ENCODE assay signal across 8 mouse cellular contexts in genomic region chr16:37653058-37653457, GRCm38 (mm10). TPM values are rescaled to one million over a fixed set of nuclear protein-coding genes. Genes with fewer than 3 reads are reported as not detected.
DNase-seq lines count a peak whose midpoint lies in the region; ATAC-seq and TF ChIP-seq lines count a peak whose summit lies in the region.

No protein-coding gene starts in this region.

- no peak for TF ChIP-seq POLR2A in cortical plate, adult 2 months (IDR thresholded peaks at IDR 0.05; ENCODE audit: extremely low read depth, insufficient read depth, low read length)

- peak overlapping the region; percentile 67 for H3K4me2 ChIP-seq in heart, embryonic 14.5 days (ENCODE audit: low read length)
- peak overlapping the region; percentile 67 for H3K4me2 ChIP-seq in hindbrain, postnatal 0 days (ENCODE audit: low read depth, low read length)
- peak overlapping the region; percentile 51 for H3K4me2 ChIP-seq in midbrain, embryonic 15.5 days

- no peak for TF ChIP-seq CTCF in cortical plate, adult 2 months (IDR thresholded peaks at IDR 0.05; ENCODE audit: extremely low read depth, insufficient read depth, low read length)
- no peak for TF ChIP-seq CTCF in hindbrain, postnatal 0 days (IDR thresholded peaks at IDR 0.05; ENCODE audit: low read depth)

- 69% methylated on average over 1 of the region's 1 CpGs for WGBS in heart, embryonic 14.5 days
- 78% methylated on average over 1 of the region's 1 CpGs for WGBS in hindbrain, postnatal 0 days
- WGBS in midbrain, embryonic 15.5 days = 83% methylated on average over 1 of the region's 1 CpGs

- DNase-seq in heart, postnatal 4 days = no peak
- no peak for DNase-seq in hindbrain, postnatal 0 days (ENCODE audit: low spot score)
- no peak for DNase-seq in ovary, postnatal 14 days (ENCODE audit: low spot score)
- DNase-seq in adrenal gland, adult 18-20 months (ENCODE audit: low spot score in 2 of 2) = no peak
- no peak for DNase-seq in urinary bladder, postnatal 36 days (ENCODE audit: low spot score in 2 of 2)

- H3K4me3 ChIP-seq in heart, embryonic 14.5 days (ENCODE audit: control insufficient read depth in 1 of 2, insufficient read depth in 1 of 2, low read depth in 1 of 2, low read length in 2 of 2) = peak overlapping the region in 1 of 2 experiments; percentile 86; a peak in 2 of 4 replicates
- peak overlapping the region; percentile 52 for H3K4me3 ChIP-seq in cortical plate, adult 2 months (ENCODE audit: insufficient read depth, low read length)
- H3K4me3 ChIP-seq in hindbrain, postnatal 0 days (ENCODE audit: low read length) = peak overlapping the region; percentile 74
- H3K4me3 ChIP-seq in midbrain, embryonic 15.5 days = peak overlapping the region; percentile 69

- H3K27me3 ChIP-seq in heart, embryonic 14.5 days (ENCODE audit: control insufficient read depth, insufficient read depth, low read length) = no peaks in the 10 kb centered on the region
- no peaks in the 10 kb centered on the region for H3K27me3 ChIP-seq in hindbrain, postnatal 0 days (ENCODE audit: insufficient read depth, low read length)
- H3K27me3 ChIP-seq in midbrain, embryonic 15.5 days (replicated peaks) = no peaks in the 10 kb centered on the region

- H3K9ac ChIP-seq in heart, embryonic 14.5 days (ENCODE audit: low read length) = peak overlapping the region; percentile 97
- H3K9ac ChIP-seq in hindbrain, postnatal 0 days (replicated peaks; ENCODE audit: low read length) = no peak overlapping the region; the same call in 1 of the 2 replicates
- no peak overlapping the region for H3K9ac ChIP-seq in midbrain, embryonic 15.5 days

- H3K36me3 ChIP-seq in heart, embryonic 14.5 days (ENCODE audit: control insufficient read depth, insufficient read depth, low read length) = peaks cover 7% of the 10 kb centered on the region
- peaks cover 3% of the 10 kb centered on the region; the same call in 1 of the 2 replicates for H3K36me3 ChIP-seq in hindbrain, postnatal 0 days (ENCODE audit: insufficient read depth, low read length)
- 0 out of 2 replicates have a peak, but pooled peaks cover 2% of the 10 kb centered on the region for H3K36me3 ChIP-seq in midbrain, embryonic 15.5 days (replicated peaks)

- ATAC-seq in heart, embryonic 14.5 days (ENCODE audit: insufficient number of reproducible peaks, insufficient read depth, low FRiP score, low read depth) = no peak
- ATAC-seq in hindbrain, postnatal 0 days = no peak
- ATAC-seq in midbrain, embryonic 15.5 days (replicated peaks) = no peak

- no peak overlapping the region for H3K27ac ChIP-seq in heart, embryonic 14.5 days (replicated peaks in 1 of 2; ENCODE audit: control insufficient read depth in 1 of 2, insufficient read depth in 1 of 2, low read depth in 2 of 2, low read length in 2 of 2)
- 0 out of 2 replicates have a peak overlapping the region, but pooled peaks have one; percentile 45 for H3K27ac ChIP-seq in cortical plate, adult 2 months (ENCODE audit: insufficient read depth, low read length)
- no peak overlapping the region for H3K27ac ChIP-seq in hindbrain, postnatal 0 days
- no peak overlapping the region for H3K27ac ChIP-seq in midbrain, embryonic 15.5 days

- no peaks in the 10 kb centered on the region for H3K9me3 ChIP-seq in heart, embryonic 14.5 days (ENCODE audit: control insufficient read depth, low read length)
- no peaks in the 10 kb centered on the region for H3K9me3 ChIP-seq in hindbrain, postnatal 0 days (ENCODE audit: low read length)
- no peaks in the 10 kb centered on the region for H3K9me3 ChIP-seq in midbrain, embryonic 15.5 days

- H3K4me1 ChIP-seq in heart, embryonic 14.5 days (ENCODE audit: control insufficient read depth in 2 of 2, insufficient read depth in 2 of 2, low read length in 2 of 2) = peaks cover 6 to 33% of the 10 kb centered on the region in 2 experiments
- H3K4me1 ChIP-seq in cortical plate, adult 2 months (ENCODE audit: control insufficient read depth, insufficient read depth, low read length) = peaks cover 4% of the 10 kb centered on the region; the same call in 1 of the 2 replicates
- H3K4me1 ChIP-seq in hindbrain, postnatal 0 days (ENCODE audit: insufficient read depth, low read length) = peaks cover 14% of the 10 kb centered on the region; the same call in 1 of the 2 replicates
- H3K4me1 ChIP-seq in midbrain, embryonic 15.5 days = peaks cover 27% of the 10 kb centered on the region

RNA-seq across cellular contexts. Expression of gene Ndufb4, which starts 1.2 kb away (rescaled TPM):
- polyA plus RNA-seq in heart, embryonic 14.5 days (2014; fragmentation: Nextera tagmentation; extraction: Ambion mirVana) = 116 and 120 TPM in 2 replicates
- total RNA-seq in heart, postnatal 4 days (2021) = 100 to 1,000 TPM; 141 to 154 TPM
- 79.6 and 87.3 TPM in 2 replicates for polyA plus RNA-seq in cortical plate, adult 2 months (2012; rRNA removed)
- 23.0 and 31.3 TPM in 2 replicates for total RNA-seq in hindbrain, postnatal 0 days (2014; rRNA removed)
- polyA plus RNA-seq in hindbrain, postnatal 0 days (2015; fragmentation: Nextera tagmentation; extraction: Ambion mirVana) = 99.2 and 100 TPM in 2 replicates
- polyA plus RNA-seq in midbrain, embryonic 15.5 days (2015; fragmentation: Nextera tagmentation; extraction: Ambion mirVana) = 46.3 and 49.9 TPM in 2 replicates
- 100 to 1,000 TPM; 133 to 150 TPM for total RNA-seq in adrenal gland, adult 18-20 months (2021)
